Mouse (Mus musculus): ENCODE measurements around the gene Fads2.

The Fads2 gene

GRCm38 (mm10) chr19:10102054-10102700 lies 631 bp upstream of the Fads2 start:
- peak; percentile 43 for DNase-seq (ENCODE audit: low spot score)

- DNase-seq (ENCODE audit: low spot score), result peak; percentile 89
These were observed 895 bp downstream of the Fads2 start for GRCm38 (mm10) chr19:10100631-10101071.

GRCm38 (mm10) chr19:10097826-10098225 lies 3.7 kb downstream of the Fads2 start:
- DNase-seq (ENCODE audit: low spot score), result no peak

GRCm38 (mm10) chr19:10096371-10096876 lies 5.1 kb downstream of the Fads2 start:
- DNase-seq (ENCODE audit: low spot score), result no peak

- no peak for DNase-seq (ENCODE audit: low spot score)
These were observed 6.9 kb downstream of the Fads2 start for GRCm38 (mm10) chr19:10094695-10095094.

GRCm38 (mm10) chr19:10093829-10094228 lies 7.7 kb downstream of the Fads2 start:
- DNase-seq (ENCODE audit: low spot score), result no peak

- no peak for DNase-seq (ENCODE audit: low spot score)
These were observed 14.6 kb downstream of the Fads2 start for GRCm38 (mm10) chr19:10086976-10087375.

- no peak for DNase-seq (ENCODE audit: low spot score)
These were observed 16.1 kb downstream of the Fads2 start for GRCm38 (mm10) chr19:10085454-10085853.

- DNase-seq (ENCODE audit: low spot score), result no peak
These were observed 19.4 kb downstream of the Fads2 start for GRCm38 (mm10) chr19:10082105-10082504.

- DNase-seq (ENCODE audit: low spot score), result no peak
These were observed 21.2 kb downstream of the Fads2 start for GRCm38 (mm10) chr19:10080384-10080783.

- DNase-seq (ENCODE audit: low spot score), result no peak
These were observed 23.2 kb downstream of the Fads2 start for GRCm38 (mm10) chr19:10078392-10078791.

- DNase-seq (ENCODE audit: low spot score), result no peak
These were observed 28.4 kb downstream of the Fads2 start for GRCm38 (mm10) chr19:10073145-10073544.

GRCm38 (mm10) chr19:10071892-10072291 lies 29.7 kb downstream of the Fads2 start:
- DNase-seq (ENCODE audit: low spot score), result no peak

- no peak for DNase-seq (ENCODE audit: low spot score)
These were observed 30.4 kb downstream of the Fads2 start for GRCm38 (mm10) chr19:10071166-10071565.

GRCm38 (mm10) chr19:10070186-10070980 lies 31.2 kb downstream of the Fads2 start:
- no peak for DNase-seq (ENCODE audit: low spot score)

GRCm38 (mm10) chr19:10067701-10068100 lies 33.8 kb downstream of the Fads2 start:
- no peak for DNase-seq (ENCODE audit: low spot score)

GRCm38 (mm10) chr19:10066502-10066901 lies 35.0 kb downstream of the Fads2 start:
- DNase-seq (ENCODE audit: low spot score), result no peak

GRCm38 (mm10) chr19:10066189-10066500 lies 35.4 kb downstream of the Fads2 start:
- no peak for DNase-seq (ENCODE audit: low spot score)

- no peak for DNase-seq (ENCODE audit: low spot score)
These were observed 35.9 kb downstream of the Fads2 start for GRCm38 (mm10) chr19:10065465-10066188.

GRCm38 (mm10) chr19:10064173-10065012 lies 37.2 kb downstream of the Fads2 start:
- no peak for DNase-seq (ENCODE audit: low spot score)

- DNase-seq (ENCODE audit: low spot score), result no peak
These were observed 38.7 kb downstream of the Fads2 start for GRCm38 (mm10) chr19:10062862-10063261.

- DNase-seq (ENCODE audit: low spot score), result no peak
These were observed 39.3 kb downstream of the Fads2 start for GRCm38 (mm10) chr19:10062292-10062691.
